Comparison of ENCODE assay signal across 7 mouse cellular contexts in the genomic region with DNA sequence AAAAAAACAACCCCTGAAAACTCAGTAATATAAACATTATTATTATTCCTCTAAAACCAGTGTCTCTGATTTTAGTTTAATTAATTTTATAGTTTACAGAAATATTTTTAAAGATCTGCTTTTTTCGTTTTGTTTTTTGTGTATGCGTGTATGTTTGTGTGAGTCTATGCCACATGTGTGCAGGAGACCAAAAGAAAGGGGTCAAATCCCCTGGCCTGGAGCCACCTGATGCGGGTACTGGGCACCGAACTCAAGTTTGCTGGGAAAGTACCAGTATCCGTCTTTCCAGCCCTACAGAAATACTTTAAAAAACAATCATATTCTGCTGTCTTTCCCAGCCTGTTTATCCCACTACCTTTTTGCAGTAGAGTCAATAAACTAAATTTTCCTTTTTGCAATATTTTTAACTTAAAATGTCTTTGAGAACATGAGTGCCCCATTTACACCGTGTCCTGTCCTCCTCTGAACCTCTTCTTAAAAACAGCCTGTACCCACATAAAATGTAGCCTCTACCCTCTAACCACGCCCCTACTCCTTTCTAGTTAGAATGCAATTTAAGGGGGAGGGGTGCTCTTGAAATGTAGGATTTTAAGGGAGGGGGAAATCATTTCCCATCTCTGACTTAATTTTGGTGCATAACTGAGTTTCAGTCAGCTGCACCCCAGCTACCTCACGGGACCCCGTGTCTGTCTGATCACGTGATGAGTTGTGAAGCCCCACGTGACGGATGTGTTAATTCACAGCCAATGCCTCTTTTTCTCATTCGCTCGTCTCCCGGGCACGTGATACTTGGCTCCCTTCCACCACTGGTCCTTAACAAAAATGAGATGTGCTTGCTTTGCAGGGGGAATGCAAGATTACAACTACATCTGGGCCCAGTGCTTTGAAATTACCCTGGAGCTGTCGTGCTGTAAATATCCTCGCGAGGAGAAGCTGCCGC. TPM values are rescaled to one million over a fixed set of nuclear protein-coding genes. Genes with fewer than 3 reads are reported as not detected.
DNase-seq lines count a peak whose midpoint lies in the region; ATAC-seq lines count a peak whose summit lies in the region.

No protein-coding gene starts in this region.

- peak; percentile 42 for ATAC-seq in granulocyte monocyte progenitor cell, adult 5-6 weeks (replicated peaks; ENCODE audit: poor library complexity, severe bottlenecking)
- ATAC-seq in intestine, embryonic 16.5 days, result no peak
- peak; percentile 87 for ATAC-seq in midbrain, embryonic 11.5 days (ENCODE audit: low FRiP score)

- 47% methylated on average over 20 of the region's 20 CpGs for WGBS in intestine, embryonic 16.5 days
- 43% methylated on average over 20 of the region's 20 CpGs for WGBS in midbrain, embryonic 11.5 days

- H3K27me3 ChIP-seq in intestine, embryonic 16.5 days (replicated peaks; ENCODE audit: control insufficient read depth, insufficient read depth, low read length), result no peaks in the 10 kb centered on the region
- no peaks in the 10 kb centered on the region for H3K27me3 ChIP-seq in midbrain, embryonic 11.5 days (ENCODE audit: control insufficient read depth, insufficient read depth, low read length)

- H3K4me1 ChIP-seq in intestine, embryonic 16.5 days (ENCODE audit: control insufficient read depth, insufficient read depth, low read length), result peaks cover 20% of the 10 kb centered on the region
- peaks cover 4% of the 10 kb centered on the region; the same call in 1 of the 2 replicates for H3K4me1 ChIP-seq in midbrain, embryonic 11.5 days (ENCODE audit: control insufficient read depth, insufficient read depth, low read length)

- no peaks in the 10 kb centered on the region for H3K9me3 ChIP-seq in intestine, embryonic 16.5 days (ENCODE audit: control insufficient read depth, low read length)
- H3K9me3 ChIP-seq in midbrain, embryonic 11.5 days (ENCODE audit: control insufficient read depth, low read length), result no peaks in the 10 kb centered on the region

- no peak overlapping the region for H3K9ac ChIP-seq in intestine, embryonic 16.5 days (ENCODE audit: low read depth, low read length)
- H3K9ac ChIP-seq in midbrain, embryonic 11.5 days (ENCODE audit: low read length), result peak overlapping the region; percentile 47; the same call in 1 of the 2 replicates

- peak overlapping the region; percentile 35 for H3K4me2 ChIP-seq in intestine, embryonic 16.5 days (ENCODE audit: low read depth, low read length)
- H3K4me2 ChIP-seq in midbrain, embryonic 11.5 days, result peak overlapping the region; percentile 50

- H3K36me3 ChIP-seq in intestine, embryonic 16.5 days (ENCODE audit: control insufficient read depth, insufficient read depth, low read length), result no peaks in the 10 kb centered on the region
- H3K36me3 ChIP-seq in midbrain, embryonic 11.5 days (ENCODE audit: control insufficient read depth, insufficient read depth, low read length), result no peaks in the 10 kb centered on the region

- intact Hi-C loops in left cerebral cortex, postnatal 10 days (cut with DNase I), result loop anchor here (2.0 to 5.0 kb wide), 3 partner anchors 158 to 453 kb away; a partner anchor contains a TSS

- DNase-seq in adrenal gland, postnatal 14 days, result peak; percentile 72
- DNase-seq in embryo, embryonic 11 days, result peak; percentile 91
- DNase-seq in left cerebral cortex, postnatal 10 days (ENCODE audit: extremely low spot score in 1 of 2, low spot score in 2 of 2), result peak; percentile 88 to 91
- DNase-seq in midbrain, embryonic 11.5 days (ENCODE audit: low spot score, missing footprints), result peak; percentile 90
- peak; percentile 42 to 44 for DNase-seq in spleen, adult 18-20 months

- no peak overlapping the region for H3K27ac ChIP-seq in intestine, embryonic 16.5 days (ENCODE audit: low read length)
- no peak overlapping the region for H3K27ac ChIP-seq in midbrain, embryonic 11.5 days (ENCODE audit: low read depth, low read length)

- H3K4me3 ChIP-seq in intestine, embryonic 16.5 days (ENCODE audit: low read length), result no peak overlapping the region
- H3K4me3 ChIP-seq in midbrain, embryonic 11.5 days (ENCODE audit: low read depth, low read length), result peak overlapping the region; percentile 28

RNA-seq across cellular contexts. Expression of a gene that starts 35.2 kb away (rescaled TPM):
- 42.6 and 53.7 TPM in 2 replicates for total RNA-seq in adrenal gland, postnatal 14 days (2021)
- 43.0 and 62.0 TPM in 2 replicates for total RNA-seq in granulocyte monocyte progenitor cell, adult 5-6 weeks (2014; fragmentation: Nextera tagmentation)
- total RNA-seq in granulocyte monocyte progenitor cell, adult 5-6 weeks (2017), result 45.3 and 47.9 TPM in 2 replicates
- polyA plus RNA-seq in intestine, embryonic 16.5 days (2015; fragmentation: Nextera tagmentation; extraction: Ambion mirVana), result 30.8 and 32.4 TPM in 2 replicates
- total RNA-seq in left cerebral cortex, postnatal 10 days (2021), result 10 to 100 TPM; 39.5 to 42.1 TPM
- 67.5 and 74.3 TPM in 2 replicates for polyA plus RNA-seq in midbrain, embryonic 11.5 days (2014; fragmentation: Nextera tagmentation; extraction: Ambion mirVana)

RNA-seq across cellular contexts. Expression of a gene that starts 46.1 kb away (rescaled TPM):
- total RNA-seq in adrenal gland, postnatal 14 days (2021), result 23.7 and 28.6 TPM in 2 replicates
- total RNA-seq in granulocyte monocyte progenitor cell, adult 5-6 weeks (2014; fragmentation: Nextera tagmentation), result not detected in 2 replicates
- total RNA-seq in granulocyte monocyte progenitor cell, adult 5-6 weeks (2017), result 0.46 TPM in 1 of 2 replicates, not detected in the other
- polyA plus RNA-seq in intestine, embryonic 16.5 days (2015; fragmentation: Nextera tagmentation; extraction: Ambion mirVana), result 47.7 and 51.8 TPM in 2 replicates
- 1 to 10 TPM; 2.0 to 3.3 TPM for total RNA-seq in left cerebral cortex, postnatal 10 days (2021)
- polyA plus RNA-seq in midbrain, embryonic 11.5 days (2014; fragmentation: Nextera tagmentation; extraction: Ambion mirVana), result 5.5 and 6.2 TPM in 2 replicates
